22 mouse cellular contexts compared by ENCODE assay signal in genomic region chr3:69813005-69813695, GRCm38 (mm10). TPM values are rescaled to one million over a fixed set of nuclear protein-coding genes. Genes with fewer than 3 reads are reported as not detected.
DNase-seq lines count a peak whose midpoint lies in the region; ATAC-seq and TF ChIP-seq lines count a peak whose summit lies in the region.
"Had no signal": no experiment of that assay in that cellular context is flagged by ENCODE, and none has a peak within 500 bp of the region (broad histone marks: within the 10 kb centered on the region; RNA-seq: fewer than 3 reads in every experiment).

No protein-coding gene starts in this region.

- no peak overlapping the region for H3K4me3 ChIP-seq in kidney, postnatal 0 days (replicated peaks; ENCODE audit: low read depth, low read length)
- no peak overlapping the region for H3K4me3 ChIP-seq in heart, embryonic 11.5 days (ENCODE audit: low read depth, low read length)
- H3K4me3 ChIP-seq: embryonic facial prominence, embryonic 13.5 days; forebrain, embryonic 13.5 days; gastrocnemius, adult 2 months; hindbrain, embryonic 13.5 days had no signal

- H3K27ac ChIP-seq in kidney, postnatal 0 days, result no peak overlapping the region
- H3K27ac ChIP-seq in heart, embryonic 11.5 days (ENCODE audit: low read depth, low read length), result no peak overlapping the region
- H3K27ac ChIP-seq: embryonic facial prominence, embryonic 13.5 days; forebrain, embryonic 13.5 days; gastrocnemius, adult 2 months; hindbrain, embryonic 13.5 days; hindbrain, postnatal 0 days had no signal

- no peak for TF ChIP-seq CTCF in kidney, postnatal 0 days (IDR thresholded peaks at IDR 0.05; ENCODE audit: low read depth)

- no peak for ATAC-seq in kidney, postnatal 0 days (replicated peaks; ENCODE audit: low FRiP score, low read depth)
- no peak for ATAC-seq in heart, embryonic 11.5 days (replicated peaks; ENCODE audit: insufficient number of reproducible peaks, low FRiP score, low TSS enrichment)
- ATAC-seq: activated CD4-positive, CD25-positive, alpha-beta regulatory T cell, adult 4 months; forebrain, embryonic 13.5 days; forebrain, postnatal 0 days; hindbrain, postnatal 0 days had no signal

- H3K27me3 ChIP-seq in kidney, postnatal 0 days (ENCODE audit: insufficient read depth, low read length), result no peaks in the 10 kb centered on the region
- H3K27me3 ChIP-seq in heart, embryonic 11.5 days (ENCODE audit: control insufficient read depth, insufficient read depth, low read length), result no peaks in the 10 kb centered on the region
- H3K27me3 ChIP-seq: embryonic facial prominence, embryonic 13.5 days; forebrain, embryonic 13.5 days; hindbrain, embryonic 13.5 days had no signal

- no peaks in the 10 kb centered on the region for H3K4me1 ChIP-seq in kidney, postnatal 0 days (replicated peaks; ENCODE audit: insufficient read depth, low read length)
- no peaks in the 10 kb centered on the region for H3K4me1 ChIP-seq in heart, embryonic 11.5 days (ENCODE audit: control insufficient read depth, insufficient read depth, low read length)
- H3K4me1 ChIP-seq: embryonic facial prominence, embryonic 13.5 days; forebrain, embryonic 13.5 days; hindbrain, embryonic 13.5 days had no signal

- no peak overlapping the region for H3K4me2 ChIP-seq in kidney, postnatal 0 days (ENCODE audit: low read length)
- H3K4me2 ChIP-seq in heart, embryonic 11.5 days, result no peak overlapping the region
- H3K4me2 ChIP-seq: embryonic facial prominence, embryonic 13.5 days; forebrain, embryonic 13.5 days; hindbrain, embryonic 13.5 days had no signal

- no peak overlapping the region for H3K9ac ChIP-seq in kidney, postnatal 0 days (ENCODE audit: low read depth, low read length)
- no peak overlapping the region for H3K9ac ChIP-seq in heart, embryonic 11.5 days (ENCODE audit: low read depth, low read length)
- H3K9ac ChIP-seq: embryonic facial prominence, embryonic 13.5 days; forebrain, embryonic 13.5 days; forebrain, postnatal 0 days; hindbrain, embryonic 13.5 days had no signal

- H3K36me3 ChIP-seq in kidney, postnatal 0 days (ENCODE audit: insufficient read depth, low read length), result no peaks in the 10 kb centered on the region
- no peaks in the 10 kb centered on the region for H3K36me3 ChIP-seq in heart, embryonic 11.5 days (ENCODE audit: control insufficient read depth, insufficient read depth, low read length)
- H3K36me3 ChIP-seq: embryonic facial prominence, embryonic 13.5 days; hindbrain, embryonic 13.5 days had no signal

- H3K9me3 ChIP-seq in kidney, postnatal 0 days (replicated peaks; ENCODE audit: low read length), result no peaks in the 10 kb centered on the region
- no peaks in the 10 kb centered on the region for H3K9me3 ChIP-seq in heart, embryonic 11.5 days (replicated peaks; ENCODE audit: control insufficient read depth, low read length)
- H3K9me3 ChIP-seq: embryonic facial prominence, embryonic 13.5 days; forebrain, embryonic 13.5 days; hindbrain, embryonic 13.5 days had no signal

- peak; percentile 34 for DNase-seq in kidney, postnatal 0 days (ENCODE audit: low spot score)
- DNase-seq in kidney, adult 8-10 months, result no peak
- peak; percentile 25 for DNase-seq in embryo, embryonic 10.5 days (ENCODE audit: low spot score)
- DNase-seq in forelimb bud, embryonic 11.5 days (ENCODE audit: low read depth, low spot score), result peak; percentile 52
- DNase-seq in mesoderm, embryonic 11.5 days (ENCODE audit: low read depth, low spot score), result peak; percentile 28
- no peak for DNase-seq in thymus, postnatal 25 days
- DNase-seq in T-cell, adult 2 months (ENCODE audit: low spot score), result no peak
- DNase-seq: adrenal gland, postnatal 14 days; cerebellum, adult 11-12 months; cerebellum, adult 9-10 months; cerebellum, postnatal 25 days; forebrain, postnatal 0 days; gastrocnemius, adult 2 months; gastrocnemius, postnatal 25 days; heart, postnatal 10 days had no signal

- WGBS in kidney, postnatal 0 days, result 58% methylated on average over 11 of the region's 11 CpGs
- 68% methylated on average over 11 of the region's 11 CpGs for WGBS in heart, embryonic 11.5 days (ENCODE audit: insufficient replicate concordance)

RNA-seq across cellular contexts. Expression of gene Sptssb, which starts 46.6 kb away (rescaled TPM):
- 14.5 and 23.0 TPM in 2 replicates for polyA plus RNA-seq in kidney, postnatal 0 days (2015; fragmentation: Nextera tagmentation; extraction: Ambion mirVana)
- polyA plus RNA-seq in heart, embryonic 11.5 days (2014; fragmentation: Nextera tagmentation; extraction: Ambion mirVana), result 0.89 and 0.99 TPM in 2 replicates
- polyA plus RNA-seq: activated CD4-positive, CD25-positive, alpha-beta regulatory T cell, adult 4 months; C2C12; forebrain, embryonic 13.5 days had no signal

Comparison
In these comparisons a context has a peak if more than half of its experiments do, and no peak if none do; other contexts are left out.
1. DNase-seq: peak in kidney, postnatal 0 days (single experiment), embryo, embryonic 10.5 days (single experiment), forelimb bud, embryonic 11.5 days (single experiment) and mesoderm, embryonic 11.5 days (single experiment); none in kidney, adult 8-10 months (0 of 2), thymus, postnatal 25 days (single experiment) and T-cell, adult 2 months (single experiment).